Mouse (Mus musculus): ENCODE data around the gene Krtap28-13. TPM values are rescaled to one million over a fixed set of nuclear protein-coding genes. Genes with fewer than 3 reads are reported as not detected.

Gene Krtap28-13
- polyA plus RNA-seq, 1 experiment from 2014 or later, result not detected

DNA sequence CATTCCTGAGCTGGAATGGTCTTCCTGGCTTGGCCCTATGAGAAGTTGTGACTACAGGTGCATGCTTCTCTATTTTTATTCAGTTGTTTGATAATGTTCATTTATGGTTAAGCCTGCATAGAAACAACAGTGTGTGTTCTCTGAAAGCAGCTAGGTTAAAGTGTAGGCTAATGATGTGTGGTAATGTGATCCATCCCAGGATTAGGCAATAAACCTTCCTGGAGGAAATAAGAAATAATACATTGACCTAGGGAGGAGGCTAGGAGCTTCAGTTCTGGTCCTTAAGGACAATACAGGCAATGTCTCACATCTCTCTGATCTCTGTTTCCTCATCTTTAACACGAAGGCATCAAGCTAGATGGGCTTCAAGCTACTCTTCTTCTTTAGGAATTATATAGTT, 44.7 kb downstream of the Krtap28-13 start:
- no peak overlapping the region for H3K4me3 ChIP-seq (ENCODE audit: low read depth, low read length)
- H3K27ac ChIP-seq (ENCODE audit: low read depth, low read length), result no peak overlapping the region
- no peaks in the 10 kb centered on the region for H3K36me3 ChIP-seq (ENCODE audit: control insufficient read depth, insufficient read depth, low read length)
- H3K27me3 ChIP-seq (ENCODE audit: control insufficient read depth, insufficient read depth, low read length), result no peaks in the 10 kb centered on the region
- H3K4me2 ChIP-seq (ENCODE audit: low read depth), result no peak overlapping the region
- H3K4me1 ChIP-seq (ENCODE audit: control insufficient read depth, insufficient read depth, low read length), result no peaks in the 10 kb centered on the region
- WGBS, result 62% methylated on average over 1 of the region's 1 CpGs
- H3K9ac ChIP-seq (ENCODE audit: low read length), result no peak overlapping the region
- no peaks in the 10 kb centered on the region for H3K9me3 ChIP-seq (ENCODE audit: control insufficient read depth, low read length)
- no peak for DNase-seq (ENCODE audit: low spot score)
- ATAC-seq (ENCODE audit: insufficient read depth, low FRiP score, low TSS enrichment), result no peak

DNA sequence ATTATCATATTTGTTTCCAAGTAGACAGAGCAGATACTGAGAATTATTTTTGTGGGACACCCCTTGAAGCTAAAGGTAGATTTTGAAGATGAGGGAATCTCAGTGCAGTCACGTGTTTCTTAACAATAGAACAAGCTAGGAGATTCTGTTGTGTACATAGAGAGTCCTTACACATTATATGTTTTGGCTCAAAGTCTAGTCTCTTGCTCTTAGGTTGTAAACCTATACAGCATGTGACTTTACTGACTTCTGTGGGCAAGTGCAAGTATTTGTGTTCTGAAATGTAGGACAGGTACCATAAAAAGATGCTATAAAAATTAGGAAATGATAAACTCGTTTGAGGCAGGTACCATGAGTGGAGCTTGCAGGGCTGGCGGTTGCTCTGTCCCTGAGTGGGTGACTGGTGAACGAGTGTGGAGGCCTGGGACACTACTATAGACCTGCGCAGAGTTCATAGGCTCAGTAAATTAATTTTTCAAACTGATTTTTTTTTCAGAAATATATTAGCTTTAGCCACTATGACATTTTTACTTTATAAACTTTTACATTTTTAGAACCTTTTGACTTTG, 46.8 kb downstream of the Krtap28-13 start:
- WGBS, result 83% methylated on average over 5 of the region's 5 CpGs
- no peaks in the 10 kb centered on the region for H3K9me3 ChIP-seq (ENCODE audit: control insufficient read depth, low read length)
- DNase-seq (ENCODE audit: low spot score) (no peak), ATAC-seq (ENCODE audit: insufficient read depth, low FRiP score, low TSS enrichment) (no peak)
- H3K36me3 ChIP-seq (ENCODE audit: control insufficient read depth, insufficient read depth, low read length), result no peaks in the 10 kb centered on the region
- H3K4me3 ChIP-seq (ENCODE audit: low read depth, low read length), result no peak overlapping the region
- H3K4me2 ChIP-seq (ENCODE audit: low read depth), result no peak overlapping the region
- H3K4me1 ChIP-seq (ENCODE audit: control insufficient read depth, insufficient read depth, low read length), result no peaks in the 10 kb centered on the region
- no peak overlapping the region for H3K27ac ChIP-seq (ENCODE audit: low read depth, low read length)
- no peak overlapping the region for H3K9ac ChIP-seq (ENCODE audit: low read length)
- no peaks in the 10 kb centered on the region for H3K27me3 ChIP-seq (ENCODE audit: control insufficient read depth, insufficient read depth, low read length)

DNA sequence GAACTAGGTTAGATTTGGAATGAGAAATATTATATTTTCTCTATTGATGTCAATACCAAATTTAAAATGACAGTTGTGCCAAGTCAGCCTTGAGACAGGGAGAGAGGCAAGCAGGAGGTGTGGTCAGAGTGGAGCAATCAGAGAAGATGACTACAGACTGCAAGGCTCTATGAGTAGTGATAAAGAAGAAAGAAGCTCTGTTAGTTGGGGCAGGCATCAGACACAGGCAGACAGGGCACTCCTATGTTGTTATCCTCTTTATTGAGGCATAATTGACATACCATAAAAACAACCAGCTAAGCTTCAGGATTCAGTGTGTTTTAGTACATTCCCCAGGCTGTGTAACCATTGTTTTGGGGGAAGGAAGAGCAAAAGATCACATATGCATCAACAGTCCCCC, 50.3 kb downstream of the Krtap28-13 start:
- Histone ChIP-seq H3K4me2 (ENCODE audit: low read depth) (no peak overlapping the region), H3K27me3 (ENCODE audit: control insufficient read depth, insufficient read depth, low read length) (no peaks in the 10 kb centered on the region), H3K36me3 (ENCODE audit: control insufficient read depth, insufficient read depth, low read length) (no peaks in the 10 kb centered on the region), H3K27ac (ENCODE audit: low read depth, low read length) (no peak overlapping the region), H3K4me1 (ENCODE audit: control insufficient read depth, insufficient read depth, low read length) (no peaks in the 10 kb centered on the region), H3K9ac (ENCODE audit: low read length) (no peak overlapping the region), H3K4me3 (ENCODE audit: low read depth, low read length) (no peak overlapping the region), H3K9me3 (ENCODE audit: control insufficient read depth, low read length) (no peaks in the 10 kb centered on the region)
- DNase-seq (ENCODE audit: low spot score) (no peak), ATAC-seq (ENCODE audit: insufficient read depth, low FRiP score, low TSS enrichment) (no peak)

Other genes with a start within 250 kb of the Krtap28-13 start
- 55.0 and 58.4 TPM in 2 replicates for gene Agfg1, start 221.4 kb upstream of the Krtap28-13 start, polyA plus RNA-seq (2014; fragmentation: Nextera tagmentation; extraction: Ambion mirVana)
- gene A030005L19Rik, start 147.6 kb upstream of the Krtap28-13 start, polyA plus RNA-seq (2014; fragmentation: Nextera tagmentation; extraction: Ambion mirVana), result not detected in 2 replicates
- gene A030014E15Rik, start 136.0 kb upstream of the Krtap28-13 start, polyA plus RNA-seq (2014; fragmentation: Nextera tagmentation; extraction: Ambion mirVana), result not detected in 2 replicates
- not detected in 2 replicates for gene Gm6217, start 129.5 kb upstream of the Krtap28-13 start, polyA plus RNA-seq (2014; fragmentation: Nextera tagmentation; extraction: Ambion mirVana)
- not detected in 2 replicates for gene A030003K21Rik, start 117.5 kb upstream of the Krtap28-13 start, polyA plus RNA-seq (2014; fragmentation: Nextera tagmentation; extraction: Ambion mirVana)
- gene Gm7544, start 104.9 kb upstream of the Krtap28-13 start, polyA plus RNA-seq (2014; fragmentation: Nextera tagmentation; extraction: Ambion mirVana), result not detected in 2 replicates
- not detected in 2 replicates for gene Gm47955, start 100.6 kb upstream of the Krtap28-13 start, polyA plus RNA-seq (2014; fragmentation: Nextera tagmentation; extraction: Ambion mirVana)
- gene Gm47959, start 60.4 kb upstream of the Krtap28-13 start, polyA plus RNA-seq (2014; fragmentation: Nextera tagmentation; extraction: Ambion mirVana), result not detected in 2 replicates
- gene Slc19a3, start 22.5 kb upstream of the Krtap28-13 start, polyA plus RNA-seq (2014; fragmentation: Nextera tagmentation; extraction: Ambion mirVana), result 0.41 and 0.72 TPM in 2 replicates
- not detected in 2 replicates for gene Krtap28-10, start 18.4 kb upstream of the Krtap28-13 start, polyA plus RNA-seq (2014; fragmentation: Nextera tagmentation; extraction: Ambion mirVana)
- gene Gm47969, start 16.0 kb upstream of the Krtap28-13 start, polyA plus RNA-seq (2014; fragmentation: Nextera tagmentation; extraction: Ambion mirVana), result not detected in 2 replicates
- gene A030005K14Rik, start 1.6 kb upstream of the Krtap28-13 start, polyA plus RNA-seq (2014; fragmentation: Nextera tagmentation; extraction: Ambion mirVana), result not detected in 2 replicates
- gene Ccl20, start 55.8 kb downstream of the Krtap28-13 start, polyA plus RNA-seq (2014; fragmentation: Nextera tagmentation; extraction: Ambion mirVana), result not detected in 2 replicates
- not detected in 2 replicates for gene Daw1, start 98.8 kb downstream of the Krtap28-13 start, polyA plus RNA-seq (2014; fragmentation: Nextera tagmentation; extraction: Ambion mirVana)